13 mouse cellular contexts compared by ENCODE assay signal in genomic region chr19:59354906-59355305, GRCm38 (mm10).
"Had no signal": no experiment of that assay in that cellular context is flagged by ENCODE, and none has a peak within 500 bp of the region (broad histone marks: within the 10 kb centered on the region; RNA-seq: fewer than 3 reads in every experiment).

No protein-coding gene starts in this region.

- H3K4me2 ChIP-seq: limb, embryonic 13.5 days; midbrain, embryonic 12.5 days had no signal

- H3K36me3 ChIP-seq: limb, embryonic 13.5 days; midbrain, embryonic 12.5 days had no signal

- H3K4me1 ChIP-seq: limb, embryonic 13.5 days; midbrain, embryonic 12.5 days had no signal

- H3K27me3 ChIP-seq: midbrain, embryonic 12.5 days had no signal

- H3K27ac ChIP-seq: kidney, postnatal 0 days; limb, embryonic 13.5 days; midbrain, embryonic 12.5 days; stomach, postnatal 0 days had no signal

- H3K9me3 ChIP-seq: limb, embryonic 13.5 days; midbrain, embryonic 12.5 days had no signal

- ATAC-seq: intestine, embryonic 16.5 days; lung, postnatal 0 days had no signal

- H3K9ac ChIP-seq: limb, embryonic 13.5 days; midbrain, embryonic 12.5 days had no signal

- H3K4me3 ChIP-seq: limb, embryonic 13.5 days; midbrain, embryonic 12.5 days had no signal

- DNase-seq: kidney, adult 2 months; kidney, postnatal 36 days; layer of hippocampus, adult 9-11 months; layer of hippocampus, postnatal 36 days; lung, adult 18-20 months; lung, postnatal 36 days; thymus, postnatal 25 days had no signal
